Mouse (Mus musculus) MEL (cell line): Measurements from ENCODE around the gene Smoc1. TPM values are rescaled to one million over a fixed set of nuclear protein-coding genes. Genes with fewer than 3 reads are reported as not detected.
A peak's percentile ranks its signal among the peaks of the same experiment; 100 is the strongest.

Experiments
- DNase-seq: peaks from one replicate; pipeline ENCODE4 v3.0.0; 2011; ENCODE audit warnings: low read depth, low spot score
- H3K27ac ChIP-seq: 2 replicates; pipeline ENCODE4 v1.5.1; 2012; ENCODE audit warnings: low read depth, mild to moderate bottlenecking, control low read depth, low read length, moderate library complexity; ENCODE audit not compliant: control insufficient read depth
- H3K27me3 ChIP-seq, 2 experiments: fragments of 150-350 bp in 1 of 2; sonication (generic) in 1 of 2; 2 replicates each; pipeline ENCODE4 v1.6.1; 2012; ENCODE audit warnings: low read length in 2 of 2, mild to moderate bottlenecking in 2 of 2, improper control_type of control experiment in 1 of 2, moderate library complexity in 1 of 2; ENCODE audit not compliant: insufficient read depth in 2 of 2, control insufficient read depth in 1 of 2
- H3K36me3 ChIP-seq, 2 experiments: 2 replicates each; pipeline ENCODE4 v1.6.1; 2012 to 2014; ENCODE audit warnings: low read length in 2 of 2, improper control_type of control experiment in 1 of 2, inconsistent platforms in 1 of 2, mild to moderate bottlenecking in 1 of 2; ENCODE audit not compliant: insufficient read depth in 2 of 2, control insufficient read depth in 1 of 2
- H3K4me1 ChIP-seq, 2 experiments: fragments of 150-350 bp in 1 of 2; sonication (generic) in 1 of 2; 2 replicates each; pipeline ENCODE4 v1.6.1; 2012; ENCODE audit warnings: low read length in 2 of 2, improper control_type of control experiment in 1 of 2, mild to moderate bottlenecking in 1 of 2; ENCODE audit not compliant: insufficient read depth in 2 of 2, control insufficient read depth in 1 of 2
- H3K4me3 ChIP-seq, 2 experiments: fragments of 150-350 bp in 1 of 2; sonication (generic) in 1 of 2; 2 replicates each; pipeline ENCODE4 v1.5.1; 2012; ENCODE audit warnings: low read depth in 2 of 2, low read length in 2 of 2, mild to moderate bottlenecking in 2 of 2, moderate library complexity in 2 of 2, control low read depth in 1 of 2, improper control_type of control experiment in 1 of 2; ENCODE audit not compliant: control insufficient read depth in 1 of 2, insufficient read depth in 1 of 2
- H3K79me2 ChIP-seq: 2 replicates; pipeline ENCODE4 v1.6.1; 2012; ENCODE audit warnings: mild to moderate bottlenecking, low read length, moderate library complexity; ENCODE audit not compliant: control insufficient read depth, poor library complexity, insufficient read depth
- H3K9ac ChIP-seq: 2 replicates; pipeline ENCODE4 v1.6.1; 2012; ENCODE audit warnings: low read depth, mild to moderate bottlenecking, control low read depth, low read length, moderate library complexity; ENCODE audit not compliant: control insufficient read depth, poor library complexity, severe bottlenecking
- H3K9me3 ChIP-seq: fragments of 150-350 bp; sonication (generic); replicated peaks from 2 replicates; pipeline ENCODE4 v1.6.1; 2012; ENCODE audit warnings: mild to moderate bottlenecking, low read length, improper control_type of control experiment, moderate library complexity; ENCODE audit not compliant: insufficient read depth
- CHD2 ChIP-seq: IDR thresholded peaks from 2 replicates; pipeline ENCODE4 v1.6.1; 2011; ENCODE audit warnings: low read length, improper control_type of control experiment
- CTCF ChIP-seq, 3 experiments: IDR thresholded peaks in 2 of 3; conservative IDR thresholded peaks in 1 of 3; 2 replicates each; pipeline ENCODE4 v1.5.1; 2011 to 2012; ENCODE audit warnings: low read length in 3 of 3, low read depth in 2 of 3, mild to moderate bottlenecking in 2 of 3, improper control_type of control experiment in 1 of 3, inconsistent platforms in 1 of 3, mixed read lengths in 1 of 3, moderate library complexity in 1 of 3; ENCODE audit not compliant: control insufficient read depth in 1 of 3, insufficient read depth in 1 of 3, poor library complexity in 1 of 3, severe bottlenecking in 1 of 3
- ELF1 ChIP-seq: IDR thresholded peaks from 2 replicates; pipeline ENCODE4 v1.6.1; 2014; ENCODE audit warnings: low read depth, mild to moderate bottlenecking, inconsistent platforms, low read length, improper control_type of control experiment, moderate library complexity
- ETS1 ChIP-seq: IDR thresholded peaks from 2 replicates; pipeline ENCODE4 v1.6.1; 2012; ENCODE audit warnings: low read depth, mild to moderate bottlenecking, inconsistent platforms, low read length, improper control_type of control experiment, moderate library complexity
- GABPA ChIP-seq: IDR thresholded peaks from 2 replicates; pipeline ENCODE4 v1.6.1; 2012; ENCODE audit warnings: low read depth, mild to moderate bottlenecking, inconsistent platforms, low read length, improper control_type of control experiment, moderate library complexity
- GATA1 ChIP-seq: IDR thresholded peaks from 2 replicates; pipeline ENCODE4 v1.6.1; 2011; ENCODE audit warnings: low read depth, low read length, improper control_type of control experiment
- KAT2A ChIP-seq: conservative IDR thresholded peaks from 2 replicates; pipeline ENCODE4 v1.6.1; 2012; ENCODE audit warnings: low read depth, low read length, improper control_type of control experiment, inconsistent platforms
- MAX ChIP-seq: IDR thresholded peaks from 2 replicates; pipeline ENCODE4 v1.6.1; 2011; ENCODE audit warnings: low read length, improper control_type of control experiment
- MAZ ChIP-seq: IDR thresholded peaks from 2 replicates; pipeline ENCODE4 v1.6.1; 2012; ENCODE audit warnings: low read depth, mild to moderate bottlenecking, inconsistent platforms, low read length, improper control_type of control experiment
- MXI1 ChIP-seq: IDR thresholded peaks from 2 replicates; pipeline ENCODE4 v1.6.1; 2011; ENCODE audit warnings: mild to moderate bottlenecking, low read depth, low read length, improper control_type of control experiment
- MYB ChIP-seq: IDR thresholded peaks from 2 replicates; pipeline ENCODE4 v1.6.1; 2011; ENCODE audit warnings: mild to moderate bottlenecking, low read depth, low read length, improper control_type of control experiment
- MYC ChIP-seq: IDR thresholded peaks from 2 replicates; pipeline ENCODE4 v1.6.1; 2011; ENCODE audit warnings: low read depth, mild to moderate bottlenecking, low read length, improper control_type of control experiment, moderate library complexity
- NELFE ChIP-seq: IDR thresholded peaks from 2 replicates; pipeline ENCODE4 v1.6.1; 2011; ENCODE audit warnings: low read depth, low read length, improper control_type of control experiment
- POLR2AphosphoS2 ChIP-seq: IDR thresholded peaks from 2 replicates; pipeline ENCODE4 v1.6.1; 2011; ENCODE audit warnings: low read length, improper control_type of control experiment
- POLR2AphosphoS5 ChIP-seq: IDR thresholded peaks from 2 replicates; pipeline ENCODE4 v1.6.1; 2012; ENCODE audit warnings: low read depth, borderline replicate concordance, mild to moderate bottlenecking, inconsistent platforms, low read length, moderate library complexity, mixed read lengths
- RAD21 ChIP-seq: IDR thresholded peaks from 2 replicates; pipeline ENCODE4 v1.6.1; 2011; ENCODE audit warnings: mild to moderate bottlenecking, low read depth, low read length, improper control_type of control experiment
- RCOR1 ChIP-seq: IDR thresholded peaks from 2 replicates; pipeline ENCODE4 v1.6.1; 2012; ENCODE audit warnings: low read depth, mild to moderate bottlenecking, inconsistent platforms, low read length, improper control_type of control experiment
- SMC3 ChIP-seq: IDR thresholded peaks from 2 replicates; pipeline ENCODE4 v1.6.1; 2011; ENCODE audit warnings: low read depth, low read length, improper control_type of control experiment
- USF2 ChIP-seq, 2 experiments: IDR thresholded peaks; 2 replicates each; pipeline ENCODE4 v1.6.1; 2011 to 2012; ENCODE audit warnings: improper control_type of control experiment in 2 of 2, low read length in 2 of 2, borderline replicate concordance in 1 of 2, inconsistent platforms in 1 of 2, low read depth in 1 of 2, mild to moderate bottlenecking in 1 of 2; ENCODE audit not compliant: insufficient read depth in 1 of 2
- ZC3H11A ChIP-seq: IDR thresholded peaks from 2 replicates; pipeline ENCODE4 v1.6.1; 2012; ENCODE audit warnings: low read depth, mild to moderate bottlenecking, inconsistent platforms, low read length, improper control_type of control experiment
- ZMIZ1 ChIP-seq: IDR thresholded peaks from 2 replicates; pipeline ENCODE4 v1.6.1; 2012; ENCODE audit warnings: low read depth, mild to moderate bottlenecking, inconsistent platforms, low read length, improper control_type of control experiment, moderate library complexity
- ZNF384 ChIP-seq: IDR thresholded peaks from 2 replicates; pipeline ENCODE4 v1.6.1; 2012; ENCODE audit warnings: low read depth, mild to moderate bottlenecking, inconsistent platforms, low read length, improper control_type of control experiment
- polyA plus RNA-seq, 2 experiments: library from polyadenylated mRNA; stranded (reverse) in 1 of 2; unstranded in 1 of 2; fragments of >175 nt in 1 of 2; fragments of >200 nt in 1 of 2; gene quantifications; 2 replicates each; pipeline versions ENCODE4 v1.2.1 to v1.2.4; 2012; ENCODE audit warnings: low replicate concordance in 2 of 2, low read depth in 1 of 2; ENCODE audit not compliant: insufficient read length in 2 of 2, insufficient read depth in 1 of 2, missing spikeins in 1 of 2
- total RNA-seq: library from RNA; depleted of rRNA; stranded (reverse); fragments of 300-350 nt; gene quantifications from 2 replicates; pipeline ENCODE4 v1.2.3, GENCODE M21; 2012

Smoc1 gene
- total and polyA plus RNA-seq, 3 experiments = 18.8 to 23.3 TPM; not detected in 1

DNA sequence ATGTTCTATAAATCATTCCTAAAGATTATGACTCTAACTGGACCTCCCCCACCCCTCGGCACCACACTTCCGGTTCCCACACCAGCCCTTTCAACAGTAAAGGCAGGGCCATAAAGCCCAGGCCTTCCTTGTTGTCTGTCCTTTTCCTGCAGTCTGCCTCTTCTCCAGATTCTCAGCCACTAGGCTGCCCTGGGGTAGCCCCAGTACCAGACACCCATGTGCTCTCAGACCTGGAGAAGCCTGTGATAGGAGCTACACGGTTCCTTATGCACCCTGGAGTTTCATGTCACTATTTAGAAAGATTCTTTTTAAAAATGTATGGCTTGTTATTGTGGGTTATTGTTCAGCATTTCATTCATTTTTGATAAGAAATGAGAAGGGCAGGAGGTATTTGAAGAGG lies 133.8 kb downstream of the Smoc1 start:
- Histone ChIP-seq H3K36me3 (no peaks in the 10 kb centered on the region; a peak in 1 of 4 replicates), H3K4me1 (no peaks in the 10 kb centered on the region), H3K27ac (no peak overlapping the region), H3K4me3 (no peak overlapping the region), H3K79me2 (no peaks in the 10 kb centered on the region), H3K9me3 (no peaks in the 10 kb centered on the region), H3K27me3 (no peaks in the 10 kb centered on the region), H3K9ac (no peak overlapping the region)
- DNase-seq = no peak
- TF ChIP-seq CHD2 = no peak
- TF ChIP-seq POLR2AphosphoS5 = no peak
- TF ChIP-seq NELFE = no peak
- no peak for TF ChIP-seq MYC
- no peak for TF ChIP-seq ETS1
- TF ChIP-seq USF2 (IDR thresholded peaks at IDR 0.05; ENCODE audit: borderline replicate concordance in 1 of 2, insufficient read depth in 1 of 2, low read depth in 1 of 2, low read length in 2 of 2) = no peak
- no peak for TF ChIP-seq ZC3H11A

DNA sequence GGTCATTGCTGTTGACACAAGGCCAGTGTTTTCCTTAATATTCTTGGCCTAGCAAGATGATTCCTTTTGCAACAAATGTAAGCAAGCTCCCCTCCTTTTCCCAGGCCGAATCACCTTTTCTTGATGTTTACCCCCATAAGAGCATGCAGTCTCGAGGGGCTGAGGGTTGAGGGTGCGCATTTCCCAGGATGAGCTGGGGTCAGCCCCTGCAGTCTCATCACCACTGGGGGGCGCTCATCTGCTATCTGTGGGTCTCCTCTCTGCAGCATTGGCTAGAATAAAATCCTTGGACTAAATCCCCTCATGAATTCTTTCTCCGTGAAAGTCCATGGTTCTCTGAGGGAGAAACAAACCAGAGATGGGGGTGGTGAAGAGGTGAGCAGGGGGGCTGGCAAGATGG lies 134.2 kb downstream of the Smoc1 start:
- Histone ChIP-seq H3K27ac (no peak overlapping the region), H3K9ac (no peak overlapping the region), H3K27me3 (no peaks in the 10 kb centered on the region), H3K9me3 (no peaks in the 10 kb centered on the region), H3K4me3 (no peak overlapping the region), H3K79me2 (no peaks in the 10 kb centered on the region), H3K4me1 (no peaks in the 10 kb centered on the region), H3K36me3 (no peaks in the 10 kb centered on the region; a peak in 1 of 4 replicates)
- DNase-seq = peak; percentile 36
- TF ChIP-seq ETS1 (no peak), SMC3 (peak; percentile 30; the same call in 1 of the 2 replicates), ELF1 (no peak), MYB (no peak), MAZ (no peak), POLR2AphosphoS2 (no peak), ZNF384 (no peak), RAD21 (peak; percentile 24), MXI1 (no peak), GATA1 (no peak), GABPA (no peak), CTCF (IDR thresholded peaks at IDR 0.05 in 2 of 3, conservative IDR thresholded peaks at IDR 0.05 in 1 of 3; ENCODE audit: control insufficient read depth in 1 of 3, insufficient read depth in 1 of 3, low read depth in 2 of 3, low read length in 3 of 3, poor library complexity in 1 of 3, severe bottlenecking in 1 of 3) (peak; percentile 49 to 75 (median 52); a peak in 5 of 6 replicates), ZMIZ1 (no peak), KAT2A (no peak), RCOR1 (no peak), MAX (no peak), MYC (no peak), ZC3H11A (0 out of 2 replicates have a peak, but pooled peaks have one; percentile 17), USF2 (IDR thresholded peaks at IDR 0.05; ENCODE audit: borderline replicate concordance in 1 of 2, insufficient read depth in 1 of 2, low read depth in 1 of 2, low read length in 2 of 2) (no peak)
